Mouse (Mus musculus): Measurements from ENCODE around the gene Slc12a4. TPM values are rescaled to one million over a fixed set of nuclear protein-coding genes. Genes with fewer than 3 reads are reported as not detected.

The Slc12a4 gene
- total RNA-seq, 1 experiment = 70.1 TPM

DNA sequence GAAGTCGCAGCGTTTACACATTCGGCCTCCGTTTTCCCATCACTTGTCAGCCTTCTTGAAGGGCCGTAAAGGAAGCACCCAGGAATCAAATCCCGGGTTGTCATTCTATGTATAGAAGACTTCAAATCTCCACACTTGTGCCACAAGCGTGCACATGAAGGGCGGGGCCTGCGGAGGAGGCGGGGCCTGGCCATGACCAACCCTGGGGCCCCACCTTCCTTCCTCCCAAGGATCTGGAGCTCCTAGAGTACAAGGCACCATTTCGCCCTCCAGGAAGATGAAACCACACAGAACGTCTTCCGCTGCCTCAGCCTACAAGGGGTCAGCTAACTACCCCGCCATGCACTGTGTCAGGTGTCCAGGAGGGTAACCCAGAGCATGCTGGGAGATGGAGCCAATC, 4.8 kb downstream of the Slc12a4 start:
- in situ Hi-C loops (cut with MboI; ENCODE audit: low sequenced_read_pairs in 2 of 2, unreplicated experiment in 2 of 2) = no loop called here
- TF ChIP-seq MAFK (IDR thresholded peaks at IDR 0.05; ENCODE audit: insufficient read depth, low read depth, low read length) (no peak), ZNF384 (IDR thresholded peaks at IDR 0.05; ENCODE audit: low read depth, low read length) (no peak), HCFC1 (IDR thresholded peaks at IDR 0.05; ENCODE audit: borderline replicate concordance, insufficient read depth, low read length) (no peak), ZC3H11A (IDR thresholded peaks at IDR 0.05; ENCODE audit: borderline replicate concordance, low read depth, low read length) (no peak), CHD2 (IDR thresholded peaks at IDR 0.05; ENCODE audit: low read depth, low read length) (no peak)
- H3K36me3 ChIP-seq (ENCODE audit: control insufficient read depth, insufficient read depth, low read length, poor library complexity, severe bottlenecking) = peaks cover 15% of the 10 kb centered on the region; the same call in 1 of the 2 replicates
- DNase-seq (ENCODE audit: low read depth, low spot score) = no peak
- peaks cover 16 to 36% of the 10 kb centered on the region in 2 experiments; a peak in 3 of 4 replicates for H3K4me1 ChIP-seq (ENCODE audit: control insufficient read depth in 2 of 2, insufficient read depth in 2 of 2, low read length in 2 of 2, poor library complexity in 1 of 2)
- no peak overlapping the region for H3K27ac ChIP-seq (ENCODE audit: insufficient read depth, low read depth, low read length, poor library complexity, severe bottlenecking)
- peak overlapping the region; percentile 16 to 41; a peak in 3 of 4 replicates for H3K4me3 ChIP-seq (ENCODE audit: insufficient read depth in 1 of 2, low read depth in 1 of 2, low read length in 2 of 2, poor library complexity in 1 of 2, severe bottlenecking in 1 of 2)
- no peaks in the 10 kb centered on the region for H3K9me3 ChIP-seq (ENCODE audit: control insufficient read depth, insufficient read depth, low read depth, low read length)
- H3K9ac ChIP-seq (ENCODE audit: insufficient read depth, low read depth, low read length, poor library complexity, severe bottlenecking) = no peak overlapping the region

DNA sequence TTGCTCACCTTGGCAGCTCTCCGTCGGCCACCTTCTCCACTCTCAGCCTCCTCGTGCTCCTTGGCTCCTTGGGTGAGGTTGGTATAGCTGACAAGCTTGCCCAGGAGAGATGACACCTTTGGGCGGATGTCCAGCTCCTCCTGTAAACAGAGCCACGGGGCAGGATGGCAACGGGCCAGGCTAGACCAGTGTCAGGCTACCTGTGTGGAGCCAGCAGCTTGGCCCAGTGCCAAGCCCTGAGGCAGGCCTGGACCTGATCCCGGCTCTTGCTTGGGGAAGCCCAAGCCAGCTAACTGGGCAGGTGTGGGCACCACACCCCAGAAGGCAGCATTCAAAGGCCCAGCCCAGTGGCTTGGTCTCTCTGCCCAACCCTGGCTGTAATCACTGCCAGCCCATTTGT, 6.5 kb downstream of the Slc12a4 start:
- no peak overlapping the region for H3K27ac ChIP-seq (ENCODE audit: insufficient read depth, low read depth, low read length, poor library complexity, severe bottlenecking)
- no peak for DNase-seq (ENCODE audit: low read depth, low spot score)
- no peak overlapping the region for H3K9ac ChIP-seq (ENCODE audit: insufficient read depth, low read depth, low read length, poor library complexity, severe bottlenecking)
- peaks cover 13 to 31% of the 10 kb centered on the region in 2 experiments; a peak in 3 of 4 replicates for H3K4me1 ChIP-seq (ENCODE audit: control insufficient read depth in 2 of 2, insufficient read depth in 2 of 2, low read length in 2 of 2, poor library complexity in 1 of 2)
- TF ChIP-seq ZNF384 (IDR thresholded peaks at IDR 0.05; ENCODE audit: low read depth, low read length) (no peak), CHD2 (IDR thresholded peaks at IDR 0.05; ENCODE audit: low read depth, low read length) (no peak), HCFC1 (IDR thresholded peaks at IDR 0.05; ENCODE audit: borderline replicate concordance, insufficient read depth, low read length) (no peak), ZC3H11A (IDR thresholded peaks at IDR 0.05; ENCODE audit: borderline replicate concordance, low read depth, low read length) (no peak), MAFK (IDR thresholded peaks at IDR 0.05; ENCODE audit: insufficient read depth, low read depth, low read length) (no peak)
- H3K9me3 ChIP-seq (ENCODE audit: control insufficient read depth, insufficient read depth, low read depth, low read length) = no peaks in the 10 kb centered on the region
- H3K4me3 ChIP-seq (ENCODE audit: insufficient read depth in 1 of 2, low read depth in 1 of 2, low read length in 2 of 2, poor library complexity in 1 of 2, severe bottlenecking in 1 of 2) = no peak overlapping the region
- H3K36me3 ChIP-seq (ENCODE audit: control insufficient read depth, insufficient read depth, low read length, poor library complexity, severe bottlenecking) = peaks cover 22% of the 10 kb centered on the region
- in situ Hi-C loops (cut with MboI; ENCODE audit: low sequenced_read_pairs in 2 of 2, unreplicated experiment in 2 of 2) = no loop called here

DNA sequence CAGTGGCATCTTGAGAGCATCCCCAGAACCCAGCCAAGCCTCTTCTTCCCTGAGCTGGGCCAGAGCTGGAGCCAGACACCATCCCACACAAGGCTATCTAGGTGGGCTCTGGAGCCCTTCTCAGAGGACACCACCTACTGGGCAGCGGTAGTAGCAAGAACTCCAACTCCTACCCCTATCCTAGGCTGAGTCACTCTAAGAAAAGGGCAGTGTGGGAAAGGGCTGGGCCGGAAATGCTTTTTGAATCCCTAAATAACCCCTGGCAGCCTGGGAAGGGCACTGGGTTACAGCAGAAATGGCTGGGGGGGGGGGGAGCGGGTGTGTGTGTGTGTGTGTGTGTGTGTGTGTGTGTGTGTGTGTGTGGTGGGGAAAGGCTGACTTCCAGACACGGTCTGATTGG, 8.1 kb downstream of the Slc12a4 start:
- Histone ChIP-seq H3K36me3 (ENCODE audit: control insufficient read depth, insufficient read depth, low read length, poor library complexity, severe bottlenecking) (peaks cover 30% of the 10 kb centered on the region), H3K27ac (ENCODE audit: insufficient read depth, low read depth, low read length, poor library complexity, severe bottlenecking) (no peak overlapping the region), H3K4me1 (ENCODE audit: control insufficient read depth in 2 of 2, insufficient read depth in 2 of 2, low read length in 2 of 2, poor library complexity in 1 of 2) (peaks cover 9 to 16% of the 10 kb centered on the region in 2 experiments; a peak in 3 of 4 replicates), H3K4me3 (ENCODE audit: insufficient read depth in 1 of 2, low read depth in 1 of 2, low read length in 2 of 2, poor library complexity in 1 of 2, severe bottlenecking in 1 of 2) (no peak overlapping the region), H3K9me3 (ENCODE audit: control insufficient read depth, insufficient read depth, low read depth, low read length) (no peaks in the 10 kb centered on the region), H3K9ac (ENCODE audit: insufficient read depth, low read depth, low read length, poor library complexity, severe bottlenecking) (no peak overlapping the region)
- in situ Hi-C loops (cut with MboI; ENCODE audit: low sequenced_read_pairs in 2 of 2, unreplicated experiment in 2 of 2) = no loop called here
- DNase-seq (ENCODE audit: low read depth, low spot score) = no peak
- TF ChIP-seq ZNF384 (IDR thresholded peaks at IDR 0.05; ENCODE audit: low read depth, low read length) (no peak), CHD2 (IDR thresholded peaks at IDR 0.05; ENCODE audit: low read depth, low read length) (no peak), HCFC1 (IDR thresholded peaks at IDR 0.05; ENCODE audit: borderline replicate concordance, insufficient read depth, low read length) (no peak), ZC3H11A (IDR thresholded peaks at IDR 0.05; ENCODE audit: borderline replicate concordance, low read depth, low read length) (no peak), MAFK (IDR thresholded peaks at IDR 0.05; ENCODE audit: insufficient read depth, low read depth, low read length) (no peak)

DNA sequence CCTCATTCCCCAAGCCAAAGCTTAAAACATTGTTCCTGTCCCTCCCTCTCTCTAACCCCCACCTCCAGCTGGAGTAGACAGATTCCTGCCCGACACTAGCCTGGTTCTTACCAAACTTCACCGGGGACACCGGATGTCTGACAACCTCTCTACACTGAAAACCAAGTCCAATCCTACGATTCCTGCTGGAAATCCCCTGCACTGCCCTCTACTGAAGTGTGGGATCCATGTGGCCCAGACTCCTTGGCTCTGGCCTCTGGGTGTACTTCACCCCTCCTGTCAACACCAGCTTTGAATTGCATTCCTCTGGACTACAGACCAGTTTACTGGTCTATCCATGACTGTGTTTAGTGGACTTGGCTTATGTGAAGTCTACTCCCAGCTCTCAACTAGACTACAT, 9.3 kb downstream of the Slc12a4 start:
- TF ChIP-seq MAFK (IDR thresholded peaks at IDR 0.05; ENCODE audit: insufficient read depth, low read depth, low read length) (no peak), HCFC1 (IDR thresholded peaks at IDR 0.05; ENCODE audit: borderline replicate concordance, insufficient read depth, low read length) (no peak), ZNF384 (IDR thresholded peaks at IDR 0.05; ENCODE audit: low read depth, low read length) (no peak), CHD2 (IDR thresholded peaks at IDR 0.05; ENCODE audit: low read depth, low read length) (no peak), ZC3H11A (IDR thresholded peaks at IDR 0.05; ENCODE audit: borderline replicate concordance, low read depth, low read length) (no peak)
- Histone ChIP-seq H3K27ac (ENCODE audit: insufficient read depth, low read depth, low read length, poor library complexity, severe bottlenecking) (no peak overlapping the region; the same call in 1 of the 2 replicates), H3K9ac (ENCODE audit: insufficient read depth, low read depth, low read length, poor library complexity, severe bottlenecking) (no peak overlapping the region), H3K36me3 (ENCODE audit: control insufficient read depth, insufficient read depth, low read length, poor library complexity, severe bottlenecking) (peaks cover 36% of the 10 kb centered on the region), H3K9me3 (ENCODE audit: control insufficient read depth, insufficient read depth, low read depth, low read length) (no peaks in the 10 kb centered on the region), H3K4me1 (ENCODE audit: control insufficient read depth in 2 of 2, insufficient read depth in 2 of 2, low read length in 2 of 2, poor library complexity in 1 of 2) (peaks cover 0 to 6% of the 10 kb centered on the region in 2 experiments; a peak in 1 of 4 replicates), H3K4me3 (ENCODE audit: insufficient read depth in 1 of 2, low read depth in 1 of 2, low read length in 2 of 2, poor library complexity in 1 of 2, severe bottlenecking in 1 of 2) (no peak overlapping the region)
- no peak for DNase-seq (ENCODE audit: low read depth, low spot score)
- in situ Hi-C loops (cut with MboI; ENCODE audit: low sequenced_read_pairs in 2 of 2, unreplicated experiment in 2 of 2) = no loop called here

Measured in ES-E14 (cell line).